Mouse (Mus musculus): Measurements from ENCODE around the gene Shroom4.

- TF ChIP-seq CTCF (IDR thresholded peaks at IDR 0.05; ENCODE audit: insufficient read depth, low read length): no peak
- no peak for TF ChIP-seq POLR2A (IDR thresholded peaks at IDR 0.05; ENCODE audit: borderline replicate concordance, extremely low read depth, low read depth, low read length)
These were observed 15.8 kb downstream of the Shroom4 start for GRCm38 (mm10) chrX:6415412-6415811.

Data from lung, adult 2 months (tissue).